Mouse (Mus musculus) embryonic facial prominence, embryonic 11.5 days (tissue): ENCODE results near the gene Gm8220. TPM values are rescaled to one million over a fixed set of nuclear protein-coding genes. Genes with fewer than 3 reads are reported as not detected.
"Not testable (repeated sequence)": the region's sequence is repeated elsewhere in the genome, so short reads cannot be mapped to it uniquely, and the experiment has no call there.

Experiments used
- ATAC-seq: fragments of 200-750 bp; cut with Nextera tagmentation; replicated peaks from 2 replicates; pipeline ENCODE4 v1.8.0; 2017; ENCODE audit warnings: low read depth; ENCODE audit not compliant: insufficient number of reproducible peaks, low FRiP score, low TSS enrichment
- DNase-seq: peaks from one replicate; pipeline ENCODE4 v3.0.0-alpha.2; 2015; ENCODE audit warnings: low spot score
- H3K27ac ChIP-seq: fragments of 300-500 bp; sonication (generic); replicated peaks from 2 replicates; pipeline ENCODE4 v1.5.1; 2014; ENCODE audit warnings: mild to moderate bottlenecking, low read depth, low read length, control low read depth
- H3K27me3 ChIP-seq: fragments of 300-500 bp; sonication (generic); 2 replicates; pipeline ENCODE4 v1.6.1; 2014; ENCODE audit warnings: mild to moderate bottlenecking, low read length, moderate library complexity, mixed read lengths; ENCODE audit not compliant: control insufficient read depth, insufficient read depth
- H3K36me3 ChIP-seq: fragments of 300-500 bp; sonication (generic); replicated peaks from 2 replicates; pipeline ENCODE4 v1.6.1; 2014; ENCODE audit warnings: low read depth, mild to moderate bottlenecking, low read length, moderate library complexity, mixed read lengths; ENCODE audit not compliant: control insufficient read depth, insufficient read depth
- H3K4me1 ChIP-seq: fragments of 300-500 bp; sonication (generic); 2 replicates; pipeline ENCODE4 v1.6.1; 2014; ENCODE audit warnings: low read length, mixed read lengths; ENCODE audit not compliant: control insufficient read depth, insufficient read depth
- H3K4me2 ChIP-seq: fragments of 300-500 bp; sonication (generic); 2 replicates; pipeline ENCODE4 v1.6.1; 2014; ENCODE audit warnings: low read depth, mild to moderate bottlenecking, control low read depth, low read length, moderate library complexity
- H3K4me3 ChIP-seq: fragments of 300-500 bp; sonication (generic); 2 replicates; pipeline ENCODE4 v1.5.1; 2014; ENCODE audit warnings: low read depth, low read length, control low read depth
- H3K9ac ChIP-seq: fragments of 300-500 bp; sonication (generic); replicated peaks from 2 replicates; pipeline ENCODE4 v1.6.1; 2014; ENCODE audit warnings: mild to moderate bottlenecking, control low read depth, low read length
- H3K9me3 ChIP-seq: fragments of 300-500 bp; sonication (generic); replicated peaks from 2 replicates; pipeline ENCODE4 v1.6.1; 2016; ENCODE audit warnings: mild to moderate bottlenecking, low read length, inconsistent platforms, mixed read lengths; ENCODE audit not compliant: control insufficient read depth
- WGBS: fragments of 180-500 bp; shearing (Covaris S2); extraction: QIAGEN DNeasy Blood & Tissue Kit; methylation state at CpG from one replicate; pipeline ENCODE4 v1.1.7; 2014; 5-methylcytosine and 5-hydroxymethylcytosine counted together
- polyA plus RNA-seq: library from polyadenylated mRNA; unstranded; fragments of >200 nt; fragmentation: Nextera tagmentation; extraction: Ambion mirVana; gene quantifications from 2 replicates; pipeline ENCODE4 v1.2.1, GENCODE M21; 2014

The Gm8220 gene
- polyA plus RNA-seq, result not detected in 2 replicates

DNA sequence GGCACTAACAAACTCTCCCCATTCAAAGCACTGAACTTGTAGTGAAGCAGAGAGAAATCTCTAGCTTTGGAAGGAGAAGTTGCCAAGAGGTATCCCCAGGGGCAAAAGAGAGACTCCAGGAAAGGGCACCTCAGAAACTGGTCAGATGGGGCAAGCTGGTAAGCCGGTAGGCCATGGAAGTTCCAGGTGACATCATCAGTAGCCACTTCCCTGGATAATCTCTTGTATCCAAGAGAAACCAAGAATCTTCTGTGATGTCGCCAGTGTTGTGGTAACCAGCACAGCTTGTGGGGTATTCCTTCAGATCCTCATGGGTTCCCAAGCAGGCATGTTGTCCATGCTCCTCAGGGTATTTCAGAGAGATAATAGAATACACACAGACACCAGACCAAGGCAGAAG, at the start of gene Gm8220:
Gene Gm8220, plus strand, starts transcription at position 301 of the 400 bp plus-strand sequence.
- H3K4me3 ChIP-seq, H3K36me3 ChIP-seq, DNase-seq, H3K27me3 ChIP-seq, H3K4me2 ChIP-seq, H3K27ac ChIP-seq, H3K4me1 ChIP-seq, ATAC-seq, H3K9me3 ChIP-seq, H3K9ac ChIP-seq: not testable (repeated sequence)
- WGBS, result 91% methylated on average over 2 of the region's 2 CpGs

DNA sequence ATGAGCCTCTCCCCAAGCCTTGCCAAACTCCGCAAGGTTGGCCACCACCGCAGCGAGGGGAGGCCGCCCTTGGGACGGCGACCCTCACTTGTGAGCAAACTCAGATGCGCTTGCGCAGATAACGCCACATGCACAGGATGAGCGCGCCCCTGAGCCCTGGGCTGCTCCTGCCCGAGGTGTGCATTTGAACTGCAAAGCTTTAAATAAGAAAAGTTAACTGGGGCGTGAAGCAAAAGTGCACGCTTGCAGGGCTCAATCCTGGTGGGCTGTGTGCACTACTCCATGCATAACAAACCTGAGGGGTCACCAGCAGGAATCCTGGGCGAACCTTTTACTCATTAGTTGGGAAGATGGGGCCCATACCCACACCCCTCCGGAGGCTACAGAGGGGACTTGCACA, 37.3 kb upstream of the Gm8220 start:
- H3K36me3 ChIP-seq, result no peaks in the 10 kb centered on the region
- no peaks in the 10 kb centered on the region for H3K27me3 ChIP-seq
- WGBS, result 93% methylated on average over 16 of the region's 16 CpGs
- no peak for DNase-seq
- H3K9me3 ChIP-seq, result no peaks in the 10 kb centered on the region
- H3K9ac ChIP-seq, result no peak overlapping the region
- H3K27ac ChIP-seq, result no peak overlapping the region
- H3K4me3 ChIP-seq, result no peak overlapping the region
- H3K4me2 ChIP-seq, result no peak overlapping the region
- ATAC-seq, result no peak
- H3K4me1 ChIP-seq, result no peaks in the 10 kb centered on the region

DNA sequence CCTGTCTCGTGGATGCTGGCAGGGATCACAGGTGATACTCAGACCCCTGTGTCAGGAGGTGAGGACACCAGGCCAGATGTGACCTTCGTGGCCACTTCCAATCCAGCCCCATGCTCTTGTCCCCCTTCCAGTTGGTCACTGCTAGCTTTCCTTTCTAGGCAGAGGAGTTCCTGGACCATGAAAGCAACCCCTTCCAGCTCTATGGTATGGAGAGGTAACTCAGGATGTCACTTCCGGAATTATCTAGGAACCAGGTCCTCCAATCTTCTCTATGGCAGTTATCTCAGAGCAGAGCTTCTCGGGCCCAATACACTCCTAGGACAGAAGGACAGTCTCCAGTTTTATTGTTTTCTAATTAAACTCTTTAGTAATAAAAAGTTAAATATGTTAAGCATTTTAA, 26.7 kb downstream of the Gm8220 start:
- H3K27me3 ChIP-seq, H3K4me3 ChIP-seq, H3K4me1 ChIP-seq, H3K27ac ChIP-seq, H3K9me3 ChIP-seq, ATAC-seq, H3K4me2 ChIP-seq, H3K36me3 ChIP-seq, DNase-seq, H3K9ac ChIP-seq: not testable (repeated sequence)
- 80% methylated on average over 4 of the region's 4 CpGs for WGBS

DNA sequence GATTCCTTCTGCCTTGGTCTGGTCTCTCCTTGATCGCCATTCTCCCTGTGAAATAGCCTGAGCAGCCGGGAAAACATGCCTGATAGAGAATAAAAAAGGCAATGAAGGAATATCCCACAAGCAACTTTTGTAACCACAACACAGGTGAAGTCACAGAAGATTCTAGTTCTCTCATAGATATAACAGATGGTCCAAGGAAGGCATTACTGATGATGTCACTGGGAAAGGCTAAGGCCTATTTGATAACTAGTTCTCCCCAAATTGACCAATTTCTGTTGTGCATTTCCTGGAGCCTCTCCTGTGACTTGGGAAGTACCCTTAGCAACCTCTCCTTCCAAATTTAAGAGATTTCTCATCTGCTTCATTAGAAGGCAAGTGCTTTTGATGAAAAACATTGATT, 53.1 kb downstream of the Gm8220 start, which contains the start of gene Gm5930:
Gene Gm5930, minus strand, starts transcription at position 101 of the 400 bp plus-strand sequence.
- H3K4me2 ChIP-seq, DNase-seq, ATAC-seq, H3K4me3 ChIP-seq, H3K27ac ChIP-seq, H3K27me3 ChIP-seq, H3K36me3 ChIP-seq, H3K9me3 ChIP-seq, H3K9ac ChIP-seq, H3K4me1 ChIP-seq: not testable (repeated sequence)
- WGBS, result no CpG with 5 or more reads among the region's 2 CpGs

Other genes starting within 250 kb of the Gm8220 start
- gene Ear2, start 182.9 kb upstream of the Gm8220 start, polyA plus RNA-seq, result not detected in 2 replicates
- not detected in 2 replicates for gene Gm3327, start 161.7 kb upstream of the Gm8220 start, polyA plus RNA-seq
- gene Gm8212, start 87.9 kb upstream of the Gm8220 start, polyA plus RNA-seq, result not detected in 2 replicates
- 0.15 TPM in 1 of 2 replicates, not detected in the other for gene 4930503E14Rik, start 72.3 kb upstream of the Gm8220 start, polyA plus RNA-seq
- not detected in 2 replicates for gene Gm5930, start 53.0 kb downstream of the Gm8220 start, polyA plus RNA-seq
- not detected in 2 replicates for gene Gm8229, start 79.8 kb downstream of the Gm8220 start, polyA plus RNA-seq
- gene Gm3371, start 125.1 kb downstream of the Gm8220 start, polyA plus RNA-seq, result not detected in 2 replicates
- gene Gm8232, start 148.1 kb downstream of the Gm8220 start, polyA plus RNA-seq, result not detected in 2 replicates
- not detected in 2 replicates for gene BC061237, start 206.9 kb downstream of the Gm8220 start, polyA plus RNA-seq
- not detected in 2 replicates for gene Gm17093, start 232.7 kb downstream of the Gm8220 start, polyA plus RNA-seq